Mouse (Mus musculus) lung, postnatal 0 days (tissue): ENCODE data around the gene Sox5.

Experiments
- CTCF ChIP-seq: IDR thresholded peaks from 2 replicates; pipeline ENCODE4 v1.5.1; 2016; ENCODE audit warnings: antibody characterized with exemption, mild to moderate bottlenecking
- EP300 ChIP-seq: IDR thresholded peaks from 2 replicates; pipeline ENCODE4 v1.6.1; 2016; ENCODE audit warnings: antibody characterized with exemption, mild to moderate bottlenecking, control low read depth

GRCm38 (mm10) chr6:143866566-143866965 lies 915.2 kb downstream of the Sox5 start:
- TF ChIP-seq EP300 (no peak), CTCF (no peak)
